Comparison of ENCODE assay signal across 19 mouse cellular contexts in genomic region chr17:81737779-81738178, GRCm38 (mm10). TPM values are rescaled to one million over a fixed set of nuclear protein-coding genes. Genes with fewer than 3 reads are reported as not detected.
A peak's percentile ranks its signal among the peaks of the same experiment; 100 is the strongest.
DNase-seq lines count a peak whose midpoint lies in the region; ATAC-seq lines count a peak whose summit lies in the region.
"Had no signal": no experiment of that assay in that cellular context is flagged by ENCODE, and none has a peak within 500 bp of the region (broad histone marks: within the 10 kb centered on the region; RNA-seq: fewer than 3 reads in every experiment).

No protein-coding gene starts in this region.

- peak; percentile 81 for DNase-seq in heart, adult 11 months
- no peak for DNase-seq in heart, postnatal 14 days
- DNase-seq in intestine, embryonic 14.5 days (ENCODE audit: low spot score) = no peak
- no peak for DNase-seq in layer of hippocampus, adult 9-11 months
- DNase-seq: adrenal gland, postnatal 25 days; gastrocnemius, adult 2 months; kidney, postnatal 4 days; lung, adult 2 months had no signal

- H3K9me3 ChIP-seq in intestine, embryonic 14.5 days (ENCODE audit: control insufficient read depth, low read length) = no peaks in the 10 kb centered on the region
- no peaks in the 10 kb centered on the region for H3K9me3 ChIP-seq in intestine, embryonic 15.5 days
- H3K9me3 ChIP-seq in heart, embryonic 16.5 days (replicated peaks; ENCODE audit: control insufficient read depth, low read length) = no peaks in the 10 kb centered on the region
- H3K9me3 ChIP-seq in stomach, embryonic 15.5 days = no peaks in the 10 kb centered on the region
- H3K9me3 ChIP-seq: embryonic facial prominence, embryonic 13.5 days; limb, embryonic 10.5 days; midbrain, embryonic 13.5 days had no signal

- ATAC-seq in intestine, embryonic 14.5 days (replicated peaks; ENCODE audit: low FRiP score, low TSS enrichment, low read depth) = no peak
- ATAC-seq in intestine, embryonic 15.5 days = no peak
- ATAC-seq in heart, embryonic 16.5 days (replicated peaks; ENCODE audit: extremely low read depth, insufficient read depth, low FRiP score) = peak; percentile 11
- no peak for ATAC-seq in stomach, embryonic 15.5 days (ENCODE audit: insufficient read depth, low FRiP score, low read depth)
- ATAC-seq: activated CD4-positive, CD25-positive, alpha-beta regulatory T cell, adult 4 months; hindbrain, postnatal 0 days; midbrain, embryonic 13.5 days; Patski had no signal

- no peak overlapping the region for H3K27ac ChIP-seq in intestine, embryonic 14.5 days (ENCODE audit: low read depth)
- no peak overlapping the region for H3K27ac ChIP-seq in intestine, embryonic 15.5 days
- H3K27ac ChIP-seq in heart, embryonic 16.5 days (ENCODE audit: low read length) = peak overlapping the region; percentile 100
- H3K27ac ChIP-seq in stomach, embryonic 15.5 days = no peak overlapping the region
- H3K27ac ChIP-seq: embryonic facial prominence, embryonic 13.5 days; gastrocnemius, adult 2 months; hindbrain, postnatal 0 days; limb, embryonic 10.5 days; macrophage; midbrain, embryonic 13.5 days had no signal

- peak overlapping the region; percentile 8; the same call in 1 of the 2 replicates for H3K4me3 ChIP-seq in intestine, embryonic 14.5 days (ENCODE audit: low read depth, low read length)
- no peak overlapping the region for H3K4me3 ChIP-seq in intestine, embryonic 15.5 days (replicated peaks)
- peak overlapping the region; percentile 56 for H3K4me3 ChIP-seq in heart, embryonic 16.5 days (ENCODE audit: low read length)
- 0 out of 2 replicates have a peak overlapping the region, but pooled peaks have one; percentile 5 for H3K4me3 ChIP-seq in stomach, embryonic 15.5 days (replicated peaks)
- H3K4me3 ChIP-seq: embryonic facial prominence, embryonic 13.5 days; gastrocnemius, adult 2 months; limb, embryonic 10.5 days; midbrain, embryonic 13.5 days had no signal

- peaks cover 11% of the 10 kb centered on the region; the same call in 1 of the 2 replicates for H3K4me1 ChIP-seq in intestine, embryonic 14.5 days (replicated peaks; ENCODE audit: control insufficient read depth, insufficient read depth, low read length)
- no peaks in the 10 kb centered on the region for H3K4me1 ChIP-seq in intestine, embryonic 15.5 days (replicated peaks)
- peaks cover 20% of the 10 kb centered on the region for H3K4me1 ChIP-seq in heart, embryonic 16.5 days (ENCODE audit: control insufficient read depth, insufficient read depth, low read length)
- no peaks in the 10 kb centered on the region for H3K4me1 ChIP-seq in stomach, embryonic 15.5 days
- H3K4me1 ChIP-seq: embryonic facial prominence, embryonic 13.5 days; limb, embryonic 10.5 days; midbrain, embryonic 13.5 days had no signal

- H3K27me3 ChIP-seq in intestine, embryonic 14.5 days (replicated peaks; ENCODE audit: control insufficient read depth, insufficient read depth, low read length) = no peaks in the 10 kb centered on the region
- H3K27me3 ChIP-seq in intestine, embryonic 15.5 days (replicated peaks) = no peaks in the 10 kb centered on the region
- no peaks in the 10 kb centered on the region for H3K27me3 ChIP-seq in heart, embryonic 16.5 days (ENCODE audit: control insufficient read depth, insufficient read depth, low read length)
- no peaks in the 10 kb centered on the region for H3K27me3 ChIP-seq in stomach, embryonic 15.5 days (replicated peaks)
- H3K27me3 ChIP-seq: embryonic facial prominence, embryonic 13.5 days; midbrain, embryonic 13.5 days; Patski had no signal

- WGBS in intestine, embryonic 14.5 days = 71% methylated on average over 2 of the region's 2 CpGs
- 71% methylated on average over 2 of the region's 2 CpGs for WGBS in intestine, embryonic 15.5 days
- 12% methylated on average over 2 of the region's 2 CpGs for WGBS in heart, embryonic 16.5 days
- WGBS in stomach, embryonic 15.5 days = 71% methylated on average over 2 of the region's 2 CpGs

- H3K36me3 ChIP-seq in intestine, embryonic 14.5 days (ENCODE audit: control insufficient read depth, insufficient read depth, low read length) = no peaks in the 10 kb centered on the region
- no peaks in the 10 kb centered on the region for H3K36me3 ChIP-seq in intestine, embryonic 15.5 days
- no peaks in the 10 kb centered on the region for H3K36me3 ChIP-seq in heart, embryonic 16.5 days (ENCODE audit: control insufficient read depth, insufficient read depth)
- H3K36me3 ChIP-seq in stomach, embryonic 15.5 days = no peaks in the 10 kb centered on the region
- H3K36me3 ChIP-seq: embryonic facial prominence, embryonic 13.5 days; limb, embryonic 10.5 days; midbrain, embryonic 13.5 days had no signal

- intact Hi-C loops in heart, postnatal 14 days (cut with DNase I) = no loop called here

- no peak overlapping the region for H3K9ac ChIP-seq in intestine, embryonic 14.5 days (ENCODE audit: low read length)
- no peak overlapping the region for H3K9ac ChIP-seq in intestine, embryonic 15.5 days
- H3K9ac ChIP-seq in heart, embryonic 16.5 days (ENCODE audit: low read length) = peak overlapping the region; percentile 87
- no peak overlapping the region for H3K9ac ChIP-seq in stomach, embryonic 15.5 days
- H3K9ac ChIP-seq: embryonic facial prominence, embryonic 13.5 days; midbrain, embryonic 13.5 days had no signal

- peak overlapping the region; percentile 14 for H3K4me2 ChIP-seq in intestine, embryonic 14.5 days (ENCODE audit: low read length)
- H3K4me2 ChIP-seq in intestine, embryonic 15.5 days (replicated peaks) = no peak overlapping the region
- H3K4me2 ChIP-seq in heart, embryonic 16.5 days (ENCODE audit: low read depth, low read length) = peak overlapping the region; percentile 60
- H3K4me2 ChIP-seq in stomach, embryonic 15.5 days = no peak overlapping the region
- H3K4me2 ChIP-seq: embryonic facial prominence, embryonic 13.5 days; liver, embryonic 11.5 days; midbrain, embryonic 13.5 days had no signal

RNA-seq across cellular contexts. Expression of gene Slc8a1, which starts 0.4 kb away (rescaled TPM):
- 100 to 1,000 TPM; 367 to 433 TPM for total RNA-seq in heart, postnatal 14 days (2021)
- 9.2 and 9.9 TPM in 2 replicates for polyA plus RNA-seq in intestine, embryonic 14.5 days (2014; fragmentation: Nextera tagmentation; extraction: Ambion mirVana)
- 5.1 and 5.5 TPM in 2 replicates for polyA plus RNA-seq in intestine, embryonic 15.5 days (2015; fragmentation: Nextera tagmentation; extraction: Ambion mirVana)
- polyA plus RNA-seq in heart, embryonic 16.5 days (2015; fragmentation: Nextera tagmentation; extraction: Ambion mirVana) = 84.6 and 88.5 TPM in 2 replicates
- polyA plus RNA-seq in stomach, embryonic 15.5 days (2015; fragmentation: Nextera tagmentation; extraction: Ambion mirVana) = 7.4 and 7.9 TPM in 2 replicates
- polyA plus RNA-seq: Patski had no signal

Comparison
In these comparisons a context has a peak if more than half of its experiments do, and no peak if none do; other contexts are left out.
1. H3K4me2 ChIP-seq: peak in intestine, embryonic 14.5 days (single experiment) and heart, embryonic 16.5 days (single experiment); none in intestine, embryonic 15.5 days (single experiment) and stomach, embryonic 15.5 days (single experiment).